Mouse (Mus musculus) liver, postnatal 0 days (tissue): Measurements from ENCODE around the gene Slit3.

Source experiments
- CTCF ChIP-seq: sonication (generic); IDR thresholded peaks from 2 replicates; pipeline ENCODE4 v1.5.1; 2016; ENCODE audit warnings: antibody characterized with exemption, low read depth
- EP300 ChIP-seq: IDR thresholded peaks from 2 replicates; pipeline ENCODE4 v1.6.1; 2016; ENCODE audit warnings: antibody characterized with exemption, low read depth, mild to moderate bottlenecking

DNA sequence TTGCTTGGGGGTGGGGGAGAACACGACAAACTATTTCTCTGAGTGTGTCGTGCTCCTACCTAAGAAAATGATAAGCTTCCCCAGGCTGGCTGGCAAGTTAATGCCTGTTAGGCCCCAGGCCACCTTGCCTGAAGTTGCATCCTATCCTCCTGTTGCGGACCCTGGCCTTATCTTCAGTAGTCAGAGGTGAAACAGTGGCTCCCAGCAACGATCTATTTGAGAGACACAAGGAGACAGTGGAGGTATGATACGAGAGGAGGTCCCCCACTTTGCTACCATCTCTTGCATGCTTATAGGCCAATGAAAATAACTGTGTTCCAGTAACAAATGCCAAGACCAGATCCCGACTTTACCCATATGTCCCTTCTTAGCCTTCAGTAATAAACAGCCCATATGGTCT lies 414.0 kb downstream of the Slit3 start:
- TF ChIP-seq CTCF (no peak), EP300 (no peak)
